Mouse (Mus musculus) macrophage (primary cell): ENCODE data around the gene Lamc2. TPM values are rescaled to one million over a fixed set of nuclear protein-coding genes. Genes with fewer than 3 reads are reported as not detected.

Experiments
- H3K27ac ChIP-seq: fragments of 350-480 bp; formaldehyde crosslinking; 2 replicates; pipeline ENCODE4 v1.9.0; 2021
- H3K36me3 ChIP-seq: fragments of 350-480 bp; formaldehyde crosslinking; 2 replicates; pipeline ENCODE4 v1.9.0; 2021; ENCODE audit errors: inconsistent target
- H3K4me3 ChIP-seq: fragments of 350-480 bp; formaldehyde crosslinking; 2 replicates; pipeline ENCODE4 v1.9.0; 2021; ENCODE audit errors: inconsistent target
- H3K79me2 ChIP-seq: fragments of 350-480 bp; formaldehyde crosslinking; 2 replicates; pipeline ENCODE4 v1.9.0; 2021; ENCODE audit errors: inconsistent target
- WGBS: methylation state at CpG from one replicate; pipeline ENCODE4 v1.1.7; 2026; ENCODE audit warnings: inconsistent platforms; ENCODE audit not compliant: missing documents; 5-methylcytosine and 5-hydroxymethylcytosine counted together
- polyA plus RNA-seq: library from polyadenylated mRNA; stranded (reverse); fragments of 250-400 nt; gene quantifications from 3 replicates; pipeline ENCODE4 v1.2.4, GENCODE M21; 2018; ENCODE audit warnings: inconsistent platforms

Gene Lamc2
- polyA plus RNA-seq, 1 experiment from 2014 or later: not detected

- Histone ChIP-seq H3K4me3 (no peak overlapping the region), H3K27ac (no peak overlapping the region), H3K36me3 (no peaks in the 10 kb centered on the region), H3K79me2 (no peaks in the 10 kb centered on the region)
- 86% methylated on average over 5 of the region's 5 CpGs for WGBS
Measured at GRCm38 (mm10) chr1:153157021-153157623, 29.1 kb downstream of the Lamc2 start.

DNA sequence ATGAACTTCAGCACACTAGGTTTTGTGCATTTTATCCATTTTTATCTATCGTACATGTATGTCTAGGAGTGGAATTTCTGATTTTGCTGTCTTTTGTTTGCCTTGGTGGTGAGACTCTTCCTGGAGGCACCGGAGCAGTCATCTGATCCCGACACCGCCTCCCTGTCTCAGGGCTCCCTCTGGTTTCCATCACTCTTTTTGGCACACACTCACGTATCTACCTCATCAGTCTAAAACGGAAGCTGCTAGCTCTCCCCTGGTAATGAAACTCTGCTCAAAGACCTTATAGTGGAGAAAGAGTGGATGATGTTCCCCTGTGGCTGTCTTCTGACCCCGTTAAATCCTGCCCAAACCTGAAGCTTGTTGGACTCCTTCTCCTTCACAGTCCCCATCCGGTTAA lies 30.9 kb downstream of the Lamc2 start:
- Histone ChIP-seq H3K4me3 (no peak overlapping the region), H3K36me3 (no peaks in the 10 kb centered on the region), H3K27ac (no peak overlapping the region), H3K79me2 (no peaks in the 10 kb centered on the region)
- WGBS: 92% methylated on average over 8 of the region's 8 CpGs

- 88% methylated on average over 10 of the region's 10 CpGs for WGBS
- Histone ChIP-seq H3K79me2 (no peaks in the 10 kb centered on the region), H3K27ac (no peak overlapping the region), H3K4me3 (no peak overlapping the region), H3K36me3 (no peaks in the 10 kb centered on the region)
Measured at GRCm38 (mm10) chr1:153153619-153154137, 32.6 kb downstream of the Lamc2 start.

DNA sequence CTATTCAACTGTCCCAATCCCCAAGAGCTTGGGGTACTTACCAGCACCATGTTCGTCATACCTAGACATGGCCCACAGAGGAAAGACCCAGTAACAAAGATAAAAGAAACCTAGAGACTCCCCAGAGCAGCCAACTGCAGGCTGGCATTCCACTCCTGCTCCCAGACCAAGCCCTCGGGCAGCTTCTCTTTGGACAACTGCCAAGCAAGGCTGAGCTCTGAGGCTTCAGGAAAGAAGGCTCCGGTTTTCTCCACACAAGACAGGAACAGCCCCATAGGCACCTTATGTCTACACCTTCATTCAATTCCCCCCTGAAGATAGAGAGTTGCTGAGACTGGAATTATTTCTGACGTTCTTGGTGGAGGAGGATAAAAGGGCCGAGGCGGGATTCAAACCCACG lies 33.7 kb downstream of the Lamc2 start:
- WGBS: 84% methylated on average over 7 of the region's 7 CpGs
- no peaks in the 10 kb centered on the region for H3K36me3 ChIP-seq
- H3K4me3 ChIP-seq: no peak overlapping the region
- H3K27ac ChIP-seq: no peak overlapping the region
- H3K79me2 ChIP-seq: no peaks in the 10 kb centered on the region

DNA sequence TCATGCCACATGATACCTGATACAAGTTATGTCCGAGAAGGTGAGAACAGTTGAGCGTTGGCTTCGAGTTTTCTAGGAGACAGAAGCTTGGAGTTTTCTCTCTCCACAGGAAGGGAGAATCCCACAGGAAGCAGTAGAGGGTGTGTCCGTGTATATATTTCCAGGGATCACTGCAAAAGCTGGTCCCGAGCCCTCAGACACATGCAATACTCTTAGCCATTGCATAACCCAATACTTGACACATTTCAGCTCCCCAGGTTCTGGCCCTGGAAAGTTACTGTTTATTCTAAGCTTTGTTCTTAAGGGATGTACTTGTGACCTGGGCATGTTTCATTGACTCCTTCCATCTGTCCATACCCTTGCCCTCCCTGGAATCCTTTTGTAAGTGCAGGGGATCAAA lies 40.5 kb downstream of the Lamc2 start:
- no peaks in the 10 kb centered on the region for H3K36me3 ChIP-seq
- 83% methylated on average over 5 of the region's 5 CpGs for WGBS
- no peak overlapping the region for H3K4me3 ChIP-seq
- no peaks in the 10 kb centered on the region for H3K79me2 ChIP-seq
- H3K27ac ChIP-seq: no peak overlapping the region

- Histone ChIP-seq H3K36me3 (no peaks in the 10 kb centered on the region), H3K79me2 (no peaks in the 10 kb centered on the region), H3K4me3 (no peak overlapping the region), H3K27ac (no peak overlapping the region)
- 86% methylated on average over 11 of the region's 11 CpGs for whole genome bisulfite sequencing
Measured at GRCm38 (mm10) chr1:153144021-153144420, 42.2 kb downstream of the Lamc2 start.

DNA sequence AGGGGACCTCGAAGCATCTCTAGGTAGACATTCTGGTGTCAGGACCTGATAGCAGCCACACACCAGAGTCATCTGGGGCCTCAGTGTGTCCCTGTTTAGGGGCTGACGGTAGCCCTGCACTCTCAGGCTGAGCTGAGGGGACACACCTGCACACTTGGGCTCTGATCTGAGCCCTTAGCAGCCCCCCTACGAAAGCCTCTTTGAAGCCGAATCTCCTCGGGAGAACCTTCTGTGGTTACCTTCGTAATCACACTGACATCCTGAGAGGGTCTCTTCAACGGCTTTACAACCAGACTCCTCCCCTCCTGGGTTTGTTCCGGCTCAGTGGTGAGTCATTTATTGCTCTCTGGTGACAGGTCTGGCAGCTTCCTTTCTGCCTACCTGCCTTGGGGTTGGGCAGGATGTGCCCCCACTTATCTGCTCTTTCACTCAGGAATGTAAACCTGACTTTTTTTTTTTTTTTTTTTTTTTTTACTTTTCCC lies 45.5 kb downstream of the Lamc2 start:
- 9% methylated on average over 8 of the region's 8 CpGs for WGBS
- H3K79me2 ChIP-seq: no peaks in the 10 kb centered on the region
- H3K27ac ChIP-seq: no peak overlapping the region
- no peak overlapping the region for H3K4me3 ChIP-seq
- H3K36me3 ChIP-seq: no peaks in the 10 kb centered on the region

DNA sequence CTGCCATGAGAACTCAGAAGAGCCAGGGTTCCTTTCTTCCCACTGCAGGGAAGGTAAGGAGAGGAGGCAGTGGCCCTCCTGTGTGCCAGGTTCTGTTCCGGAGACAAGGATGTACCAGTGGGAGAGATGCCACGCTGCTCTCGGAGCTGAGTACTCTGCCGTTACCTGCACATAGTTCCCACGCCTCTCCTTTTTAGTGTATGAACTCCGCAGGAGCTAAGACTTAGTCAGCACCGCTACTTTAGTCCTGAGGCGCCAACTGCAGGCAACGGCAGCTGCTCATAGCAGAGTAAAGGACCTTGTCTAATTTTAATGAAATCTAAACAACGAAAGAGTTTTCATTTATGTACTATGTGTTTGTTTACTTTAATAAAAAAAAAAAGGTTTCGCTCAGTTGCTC lies 46.0 kb downstream of the Lamc2 start:
- H3K79me2 ChIP-seq: no peaks in the 10 kb centered on the region
- no peak overlapping the region for H3K4me3 ChIP-seq
- WGBS: 91% methylated on average over 11 of the region's 11 CpGs
- H3K36me3 ChIP-seq: no peaks in the 10 kb centered on the region
- H3K27ac ChIP-seq: no peak overlapping the region

DNA sequence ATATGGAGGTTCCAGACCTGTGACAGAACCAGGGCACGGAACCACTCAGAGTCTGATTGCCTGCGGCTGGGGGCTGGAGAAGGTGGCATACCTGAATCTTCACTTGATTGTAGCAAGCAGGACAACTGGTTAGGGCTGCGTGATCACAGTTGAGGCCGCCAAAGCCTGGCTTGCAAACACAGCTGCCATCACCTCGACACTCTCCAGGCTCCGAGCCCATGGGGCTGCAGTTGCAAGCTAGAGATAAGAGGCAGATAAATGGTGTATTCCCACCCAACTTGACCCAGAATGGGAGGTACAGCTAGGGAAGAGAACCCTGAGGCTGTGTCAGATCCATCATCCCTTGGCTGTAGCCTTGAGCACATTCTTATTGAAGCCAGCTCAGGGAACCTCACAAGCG lies 46.6 kb downstream of the Lamc2 start:
- no peaks in the 10 kb centered on the region for H3K79me2 ChIP-seq
- WGBS: 89% methylated on average over 7 of the region's 7 CpGs
- no peaks in the 10 kb centered on the region for H3K36me3 ChIP-seq
- no peak overlapping the region for H3K4me3 ChIP-seq
- H3K27ac ChIP-seq: no peak overlapping the region

DNA sequence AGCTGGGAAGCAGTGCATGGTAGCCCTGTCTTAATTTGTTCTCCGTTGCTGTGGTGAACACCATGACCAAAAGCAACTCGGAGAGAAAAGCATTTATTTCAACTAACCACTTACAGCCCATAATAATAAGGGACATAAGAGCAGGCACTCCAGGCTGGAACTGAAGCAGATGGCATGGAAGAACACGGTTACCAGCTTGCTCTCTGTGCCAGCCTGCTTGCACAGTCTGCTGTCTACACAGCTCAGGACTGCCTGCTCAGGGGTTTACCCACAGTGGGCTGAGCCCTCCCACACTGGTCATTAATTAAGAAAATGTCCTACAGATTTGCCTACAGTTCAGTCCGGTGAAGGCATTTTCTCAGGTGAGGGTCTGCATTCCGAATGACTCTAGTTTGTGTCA lies 47.8 kb downstream of the Lamc2 start:
- no peaks in the 10 kb centered on the region for H3K36me3 ChIP-seq
- no peak overlapping the region for H3K4me3 ChIP-seq
- WGBS: 82% methylated on average over 5 of the region's 5 CpGs
- H3K79me2 ChIP-seq: no peaks in the 10 kb centered on the region
- no peak overlapping the region for H3K27ac ChIP-seq

DNA sequence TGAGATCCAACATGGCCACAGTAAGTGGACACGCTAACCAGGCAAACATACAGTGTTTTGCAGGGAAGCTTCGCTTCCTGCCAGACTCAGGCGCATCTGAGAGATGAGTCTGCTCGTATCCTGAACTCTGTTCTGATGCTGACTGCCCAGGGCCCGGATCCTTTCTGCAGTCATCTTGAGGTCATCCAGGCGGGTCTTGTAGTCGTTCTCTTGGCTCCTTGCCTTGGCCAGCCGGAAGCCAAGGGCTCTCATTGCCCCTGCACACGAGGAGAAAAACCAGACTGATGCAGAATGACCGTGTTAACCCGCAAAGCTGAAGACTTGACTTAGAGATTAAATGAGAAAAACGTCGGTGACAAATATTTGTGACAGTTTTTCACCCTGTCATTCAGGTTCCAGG lies 49.6 kb downstream of the Lamc2 start:
- no peaks in the 10 kb centered on the region for H3K36me3 ChIP-seq
- H3K4me3 ChIP-seq: no peak overlapping the region
- 83% methylated on average over 13 of the region's 13 CpGs for WGBS
- no peak overlapping the region for H3K27ac ChIP-seq
- H3K79me2 ChIP-seq: no peaks in the 10 kb centered on the region

DNA sequence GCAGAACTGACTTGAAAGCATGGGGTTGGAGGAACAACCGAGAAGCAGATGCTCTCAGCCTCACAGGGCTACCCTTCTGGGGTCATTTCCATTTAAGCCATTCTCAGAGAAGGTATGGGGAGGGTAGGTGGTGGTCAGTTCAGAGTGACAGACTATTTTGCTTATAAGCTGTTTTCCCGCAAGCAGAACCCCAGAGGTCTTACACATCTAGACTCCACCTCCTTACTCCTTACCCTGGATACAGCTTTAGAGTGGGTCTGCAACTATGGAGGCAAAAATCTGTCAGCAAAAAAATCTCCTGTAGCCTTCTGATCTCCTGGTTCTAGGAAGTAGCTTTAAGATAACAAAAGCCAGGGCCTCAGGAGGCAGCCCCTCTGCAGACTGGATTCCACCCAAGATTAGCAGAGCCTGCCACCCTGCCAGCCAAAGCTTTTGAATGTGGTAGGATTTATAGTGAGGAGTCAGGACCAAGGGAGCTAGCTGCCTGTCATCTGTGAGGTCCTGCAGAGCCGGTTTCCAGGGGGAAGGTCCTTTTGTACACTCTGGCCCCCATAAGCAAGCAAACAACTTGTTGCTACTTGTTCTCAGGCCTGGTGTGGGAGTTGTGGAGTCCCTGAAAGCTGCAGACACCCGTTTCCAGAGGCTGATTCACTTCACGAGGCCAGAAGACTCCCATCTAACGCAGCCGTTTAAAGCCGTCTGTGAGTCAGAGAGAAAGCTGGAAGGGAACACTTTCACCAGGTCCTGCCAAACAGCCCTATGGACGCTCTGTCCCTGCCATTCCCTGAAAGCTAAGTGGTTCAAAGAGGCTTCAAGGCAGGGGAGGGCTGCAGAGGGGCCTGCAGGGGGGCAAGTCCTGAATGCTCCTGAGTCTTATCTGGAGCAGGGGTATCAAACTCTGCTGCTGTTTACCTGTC lies 52.1 kb downstream of the Lamc2 start:
- 84% methylated on average over 9 of the region's 9 CpGs for WGBS
- H3K4me3 ChIP-seq: no peak overlapping the region
- H3K79me2 ChIP-seq: no peaks in the 10 kb centered on the region
- no peak overlapping the region for H3K27ac ChIP-seq
- H3K36me3 ChIP-seq: no peaks in the 10 kb centered on the region

GRCm38 (mm10) chr1:153129992-153130713 lies 56.1 kb downstream of the Lamc2 start:
- Histone ChIP-seq H3K27ac (no peak overlapping the region), H3K36me3 (no peaks in the 10 kb centered on the region), H3K79me2 (no peaks in the 10 kb centered on the region), H3K4me3 (no peak overlapping the region)
- 75% methylated on average over 11 of the region's 11 CpGs for WGBS

DNA sequence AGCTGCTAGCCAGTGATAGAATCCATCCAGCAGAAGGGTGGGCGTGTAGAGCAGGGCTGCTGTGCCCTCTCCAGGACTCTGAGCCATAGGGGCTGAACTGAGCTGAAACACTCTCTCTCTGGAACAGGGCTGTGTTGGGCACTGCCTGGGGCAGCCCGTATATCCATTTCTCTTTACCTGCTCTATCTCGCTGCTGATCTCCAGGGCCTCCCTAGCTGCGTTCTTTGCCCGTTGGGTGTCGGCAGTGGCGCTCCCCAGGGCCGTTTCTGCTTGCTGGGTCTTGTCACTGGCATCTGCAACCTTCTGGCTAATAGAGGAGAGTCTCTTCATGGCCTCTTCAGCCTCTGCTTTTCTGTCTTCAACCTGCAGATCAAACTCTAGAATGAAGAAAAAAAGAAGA lies 57.5 kb downstream of the Lamc2 start:
- Histone ChIP-seq H3K36me3 (no peaks in the 10 kb centered on the region), H3K4me3 (no peak overlapping the region), H3K27ac (no peak overlapping the region), H3K79me2 (no peaks in the 10 kb centered on the region)
- WGBS: 91% methylated on average over 8 of the region's 8 CpGs

GRCm38 (mm10) chr1:153127622-153128021 lies 58.6 kb downstream of the Lamc2 start:
- H3K36me3 ChIP-seq: no peaks in the 10 kb centered on the region
- H3K79me2 ChIP-seq: no peaks in the 10 kb centered on the region
- H3K27ac ChIP-seq: no peak overlapping the region
- WGBS: 77% methylated on average over 4 of the region's 4 CpGs
- H3K4me3 ChIP-seq: no peak overlapping the region
